Mouse (Mus musculus) frontal cortex, postnatal 25 days (tissue): ENCODE results near the gene Treml4.

ENCODE experiments used
- DNase-seq, 2 experiments: peaks; one replicate each; pipeline ENCODE4 v3.0.0; 2022; ENCODE audit warnings: low spot score in 2 of 2

Gene Treml4

GRCm38 (mm10) chr17:48263741-48264362, at the start of gene Treml4:
TSS of gene Treml4 (plus strand) at chr17:48264295.
- DNase-seq, result no peak

GRCm38 (mm10) chr17:48215429-48215828, 48.7 kb upstream of the Treml4 start:
- DNase-seq, result no peak

DNA sequence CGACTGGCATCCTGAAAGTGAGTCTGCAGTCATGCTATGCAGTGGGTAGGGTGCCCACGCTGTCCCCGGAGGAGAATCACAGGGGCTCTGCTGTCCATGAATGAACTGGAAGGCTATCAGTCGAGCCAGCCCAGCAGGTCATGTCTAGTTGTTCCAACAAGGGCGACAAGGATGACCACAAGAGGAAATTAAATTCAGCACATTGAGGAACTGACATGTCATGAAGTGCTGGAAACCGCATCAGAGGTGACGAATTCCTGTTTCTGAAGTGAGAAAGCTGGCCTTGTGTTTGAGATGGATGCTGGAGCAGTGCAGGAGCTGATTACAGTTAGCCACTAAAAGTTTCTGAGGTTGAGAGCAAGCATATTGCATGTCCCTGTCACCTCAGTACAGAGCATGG, 33.4 kb upstream of the Treml4 start:
- DNase-seq, result no peak

GRCm38 (mm10) chr17:48232518-48232917, 31.6 kb upstream of the Treml4 start, which contains the start of gene Trem1:
TSS of gene Trem1 (plus strand) at chr17:48232768.
- DNase-seq, result no peak

DNA sequence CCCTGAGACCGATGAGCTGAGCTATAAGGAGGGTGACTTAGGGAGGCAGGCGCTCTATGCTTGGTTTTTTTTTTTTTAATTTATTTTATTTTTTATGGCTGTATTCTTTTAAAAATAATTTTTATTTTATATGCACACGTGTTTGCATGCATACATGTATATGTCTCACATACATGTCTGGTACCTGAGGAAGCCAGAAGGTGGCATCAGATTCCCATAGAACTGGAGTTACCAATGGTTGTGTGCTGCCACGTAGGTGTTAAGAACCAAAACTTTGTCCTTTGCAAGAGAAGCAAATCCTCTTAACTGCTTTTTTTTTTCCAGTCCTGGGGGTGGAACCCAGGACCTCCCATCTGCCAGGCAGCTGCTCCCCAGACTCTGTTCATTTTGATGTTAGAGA, 30.3 kb upstream of the Treml4 start:
- DNase-seq, result no peak

DNA sequence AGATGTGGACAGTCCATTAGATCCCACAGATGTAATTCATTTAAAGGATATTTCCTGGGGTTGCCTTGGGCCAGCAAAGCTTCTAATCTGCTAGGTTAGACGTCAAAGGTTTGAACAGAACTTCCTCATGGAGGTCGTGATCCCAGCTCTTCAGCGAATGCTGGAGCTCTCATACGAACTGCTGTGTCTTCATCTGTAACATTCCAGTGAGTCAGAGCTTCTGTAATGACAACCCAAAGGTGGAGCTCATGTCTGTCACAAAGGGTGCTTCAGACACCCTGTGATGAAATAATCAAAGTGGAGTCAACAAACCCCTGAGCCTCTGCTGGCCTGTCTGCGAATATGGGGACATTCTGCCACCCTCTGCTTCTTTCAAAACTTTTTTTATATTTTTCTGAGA, 29.5 kb upstream of the Treml4 start:
- DNase-seq, result no peak

DNA sequence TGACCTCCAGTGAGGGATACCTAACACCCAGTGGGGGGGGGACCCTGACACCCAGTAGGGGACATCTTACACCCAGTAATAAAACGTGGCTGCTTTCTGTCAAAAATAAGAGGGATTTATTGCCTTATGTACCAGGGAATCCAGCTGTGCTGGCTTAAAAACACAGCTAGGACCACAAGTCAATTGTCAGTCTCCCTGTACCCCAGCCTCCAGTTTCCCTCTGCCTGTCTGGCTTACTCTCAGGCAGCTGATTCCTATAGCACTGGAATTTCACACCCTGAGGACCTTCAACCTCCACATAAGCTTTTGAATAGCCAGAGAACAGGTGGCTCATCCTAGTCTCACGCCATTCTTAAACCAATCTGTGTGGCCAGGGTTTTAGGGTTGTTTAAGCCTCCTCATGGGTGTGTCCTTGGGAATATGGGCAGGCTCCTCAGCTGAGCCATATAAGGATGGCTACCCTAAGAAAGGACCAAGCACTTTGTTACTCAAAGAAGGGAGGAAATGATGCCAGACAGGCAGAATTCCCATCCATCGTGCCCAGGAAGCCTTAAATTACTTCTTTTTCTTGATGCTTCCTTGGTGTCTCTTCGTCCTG, 28.2 kb upstream of the Treml4 start:
- DNase-seq, result no peak

- no peak for DNase-seq
Observed at GRCm38 (mm10) chr17:48237621-48238020, 26.5 kb upstream of the Treml4 start.

DNA sequence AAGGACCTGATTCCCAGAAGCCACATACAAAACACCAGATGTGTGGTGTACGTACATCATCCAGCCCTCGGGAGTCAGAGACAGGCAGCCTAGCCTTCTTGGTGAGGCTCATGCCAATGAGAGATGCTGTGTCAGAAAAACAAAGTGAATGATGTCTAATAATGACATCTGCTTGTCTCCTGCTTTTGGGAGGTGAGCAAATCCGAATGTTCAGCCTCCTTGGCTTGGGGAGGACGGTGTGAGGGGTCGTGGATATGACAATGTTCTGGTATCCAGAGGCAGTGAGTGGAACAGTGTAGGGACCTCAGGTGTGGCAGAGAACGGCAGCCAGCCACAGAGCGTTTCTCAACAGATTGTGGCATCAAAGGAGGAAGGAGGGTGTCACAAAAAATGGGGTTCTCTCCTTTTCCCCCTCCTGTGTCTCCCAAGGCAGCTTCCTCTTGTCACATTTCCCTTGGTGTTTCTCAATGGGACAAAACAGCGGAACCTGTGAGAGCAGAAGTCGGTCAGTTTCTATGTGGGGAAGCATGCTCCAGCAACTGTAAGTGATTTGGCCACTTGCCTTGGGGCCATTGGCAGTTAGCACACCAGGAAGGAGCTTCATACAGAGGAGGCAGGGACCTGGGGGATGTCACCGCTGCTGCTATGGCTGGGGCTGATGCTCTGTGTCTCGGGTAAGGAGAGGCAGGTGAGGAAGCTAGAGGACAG, 16.7 kb upstream of the Treml4 start, which contains the start of gene Trem3:
Gene Trem3 (plus strand): TSS at position 557 of the 708 bp plus-strand sequence.
- DNase-seq, result no peak

DNA sequence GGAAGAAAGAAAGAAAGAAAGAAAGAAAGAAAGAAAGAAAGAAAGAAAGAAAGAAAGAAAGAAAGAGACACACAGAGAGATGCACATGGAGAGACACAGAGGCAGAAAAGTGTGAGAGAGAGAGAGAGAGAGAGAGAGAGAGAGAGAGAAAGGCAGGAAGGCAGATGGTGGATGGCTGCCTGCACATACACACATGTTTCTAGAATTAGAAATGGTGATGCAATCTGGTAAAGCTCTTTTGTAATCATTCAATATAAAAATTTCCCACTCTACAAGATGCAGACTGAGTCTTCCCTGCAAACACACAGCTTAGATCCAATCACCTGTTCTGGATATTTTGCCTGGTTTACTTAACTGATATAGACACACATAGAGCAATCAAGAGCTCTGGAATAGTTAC, 15.1 kb upstream of the Treml4 start:
- DNase-seq, result no peak

DNA sequence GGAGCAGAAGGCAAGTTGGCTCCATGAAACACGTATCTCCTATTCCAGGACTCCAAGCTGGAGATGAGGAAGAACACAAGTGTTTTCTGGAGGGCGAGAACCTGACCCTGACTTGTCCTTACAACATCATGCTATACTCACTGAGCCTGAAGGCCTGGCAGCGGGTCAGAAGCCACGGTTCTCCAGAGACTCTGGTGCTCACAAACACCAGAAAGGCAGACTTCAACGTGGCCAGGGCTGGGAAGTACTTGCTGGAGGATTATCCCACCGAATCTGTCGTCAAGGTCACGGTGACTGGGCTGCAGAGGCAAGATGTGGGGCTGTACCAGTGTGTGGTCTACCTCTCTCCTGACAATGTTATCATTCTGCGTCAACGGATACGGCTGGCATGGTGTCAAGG, 14.6 kb upstream of the Treml4 start:
- DNase-seq, result no peak

- DNase-seq, result no peak
Observed at GRCm38 (mm10) chr17:48250631-48251030, 13.5 kb upstream of the Treml4 start.

- no peak for DNase-seq
Observed at GRCm38 (mm10) chr17:48256575-48256974, 7.5 kb upstream of the Treml4 start.

- DNase-seq, result no peak
Observed at GRCm38 (mm10) chr17:48261868-48262267, 2.2 kb upstream of the Treml4 start.

DNA sequence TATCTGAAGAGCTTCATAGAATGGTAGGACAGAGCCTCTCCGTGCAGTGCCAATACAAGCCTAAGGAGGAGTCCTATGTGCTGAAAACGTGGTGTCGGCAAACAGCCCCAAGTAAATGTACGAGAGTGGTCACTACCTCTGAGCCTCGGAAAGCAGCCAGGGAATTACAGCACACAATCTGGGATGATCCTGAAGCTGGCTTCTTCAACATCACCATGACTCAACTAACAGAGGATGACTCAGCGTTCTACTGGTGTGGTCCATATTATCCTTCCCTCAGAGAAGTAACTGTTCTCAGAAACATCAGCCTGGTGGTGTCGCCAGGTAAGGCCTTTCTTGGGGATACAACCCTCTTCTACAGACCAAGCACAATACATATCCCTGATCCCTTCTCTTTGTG, 567 bp downstream of the Treml4 start:
- DNase-seq, result no peak

DNA sequence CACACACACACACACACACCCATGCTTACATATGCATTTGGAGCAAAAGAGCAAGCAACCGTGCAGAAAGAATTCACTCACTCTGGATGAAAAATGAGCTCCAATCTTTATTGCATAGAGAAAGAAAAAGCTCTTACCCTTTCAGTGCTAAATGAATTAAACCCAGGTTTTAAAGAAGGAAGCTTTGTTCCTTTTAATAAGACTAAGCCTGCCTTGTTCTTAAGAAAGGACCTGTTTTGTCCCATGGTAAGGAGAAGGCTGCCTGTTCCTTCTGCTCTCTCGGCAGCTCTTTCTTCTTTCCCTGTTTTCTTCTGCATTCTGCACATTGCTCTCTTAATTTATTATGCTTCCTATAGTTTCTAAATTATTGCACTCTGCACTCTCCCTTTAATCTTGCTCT, 2.0 kb downstream of the Treml4 start:
- no peak for DNase-seq

DNA sequence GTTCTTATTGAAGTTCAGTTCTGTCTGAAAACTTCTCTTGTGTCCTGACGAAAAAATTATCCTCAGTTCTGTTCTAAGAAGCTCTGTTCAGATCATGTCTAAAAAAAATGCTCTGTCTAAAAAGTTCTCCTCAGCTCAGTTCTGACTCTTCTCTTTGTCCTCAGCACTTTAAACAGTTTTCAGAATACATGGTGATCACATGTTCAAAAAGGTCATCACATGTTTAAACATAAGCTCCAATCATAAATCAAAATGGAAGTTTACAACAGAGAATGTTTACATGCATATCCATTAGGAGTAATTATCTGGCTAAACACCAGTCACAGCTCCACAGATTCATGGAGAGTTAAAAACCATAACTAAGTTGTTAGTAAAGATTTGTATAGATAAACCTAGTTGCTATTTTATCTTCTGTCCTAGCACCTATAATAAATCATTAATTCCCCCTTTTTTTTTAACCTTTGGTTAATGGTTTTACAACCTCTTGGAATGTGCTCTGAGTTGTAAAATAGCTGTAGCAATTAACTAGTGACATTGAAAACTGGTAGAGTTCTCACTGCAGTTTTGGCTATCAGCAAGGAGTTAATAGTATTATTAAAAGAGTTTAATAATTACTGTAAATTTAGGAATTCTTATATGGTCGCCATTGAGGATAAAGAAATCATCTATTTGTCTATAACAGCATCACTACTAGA, 2.7 kb downstream of the Treml4 start:
- DNase-seq, result no peak

DNA sequence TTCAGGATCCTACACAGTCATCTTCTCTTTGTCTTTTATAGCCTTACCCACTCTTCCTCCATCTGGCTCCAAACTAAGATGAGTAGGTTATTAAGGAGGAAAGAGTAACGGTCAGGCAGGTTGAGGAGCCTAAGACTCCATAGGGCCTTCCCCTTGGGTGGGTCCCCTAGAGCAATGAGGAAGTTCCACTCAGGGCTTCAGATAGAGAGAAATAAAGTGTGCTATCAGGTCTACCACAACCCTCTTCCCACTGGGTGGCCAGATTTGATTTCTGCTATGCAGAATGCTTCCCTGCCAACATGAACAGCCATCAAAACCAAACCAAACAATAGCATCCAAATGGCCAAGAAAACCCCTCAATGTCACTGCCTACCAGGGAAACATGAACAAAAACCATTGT, 3.5 kb downstream of the Treml4 start:
- DNase-seq, result no peak

- no peak for DNase-seq
Observed at GRCm38 (mm10) chr17:48268276-48268675, 4.2 kb downstream of the Treml4 start.

GRCm38 (mm10) chr17:48269833-48270232, 5.7 kb downstream of the Treml4 start:
- no peak for DNase-seq

DNA sequence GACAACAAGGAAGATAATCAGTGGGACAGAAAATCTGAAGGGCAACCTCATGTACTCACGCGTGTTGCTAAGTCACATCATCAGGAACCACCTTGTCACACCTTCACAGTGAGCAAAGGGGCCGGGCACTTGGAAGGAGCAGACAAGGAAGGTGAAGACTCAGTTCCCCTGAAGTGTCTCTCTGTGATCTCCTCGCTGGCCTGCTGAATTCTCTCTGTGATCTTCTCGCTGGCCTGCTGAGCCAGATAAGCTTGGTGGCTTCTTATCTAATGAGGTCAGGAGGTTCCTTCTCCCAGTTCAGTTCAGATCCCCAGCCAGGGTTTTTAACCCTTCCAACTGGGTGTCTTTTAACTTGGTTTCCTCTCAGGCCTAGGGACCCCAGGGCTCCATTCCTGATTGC, 8.1 kb downstream of the Treml4 start:
- DNase-seq, result no peak

- DNase-seq, result no peak
Observed at GRCm38 (mm10) chr17:48272598-48272997, 8.5 kb downstream of the Treml4 start.

GRCm38 (mm10) chr17:48274098-48274497, 10.0 kb downstream of the Treml4 start:
- no peak for DNase-seq
